Mouse (Mus musculus): ENCODE data around the gene Psg20.
"Not testable (repeated sequence)": the region's sequence is repeated elsewhere in the genome, so short reads cannot be mapped to it uniquely, and the experiment has no call there.

The Psg20 gene

DNA sequence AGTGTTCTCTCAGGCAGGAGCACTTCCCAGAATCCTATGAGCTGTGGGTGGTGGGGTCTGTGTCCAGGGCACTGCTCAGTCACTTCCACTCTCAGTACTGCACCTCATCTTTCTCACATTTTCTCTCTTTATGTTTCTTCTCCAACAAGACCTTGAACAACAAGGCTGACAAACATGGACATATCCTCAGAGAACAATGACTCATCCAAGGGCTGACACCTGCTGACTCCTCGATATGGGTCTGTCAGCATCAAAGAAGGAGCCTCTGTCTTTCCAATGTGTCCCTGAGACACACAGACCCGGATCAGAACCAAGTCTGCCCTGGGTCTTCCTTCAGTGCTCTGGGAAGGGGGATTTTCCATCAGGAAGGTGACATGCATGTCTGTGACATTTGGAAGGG lies at the start of gene Psg20:
TSS of gene Psg20 (minus strand) at position 101 of the 400 bp plus-strand sequence.
- no peak for DNase-seq (ENCODE audit: low read depth, low spot score)

DNA sequence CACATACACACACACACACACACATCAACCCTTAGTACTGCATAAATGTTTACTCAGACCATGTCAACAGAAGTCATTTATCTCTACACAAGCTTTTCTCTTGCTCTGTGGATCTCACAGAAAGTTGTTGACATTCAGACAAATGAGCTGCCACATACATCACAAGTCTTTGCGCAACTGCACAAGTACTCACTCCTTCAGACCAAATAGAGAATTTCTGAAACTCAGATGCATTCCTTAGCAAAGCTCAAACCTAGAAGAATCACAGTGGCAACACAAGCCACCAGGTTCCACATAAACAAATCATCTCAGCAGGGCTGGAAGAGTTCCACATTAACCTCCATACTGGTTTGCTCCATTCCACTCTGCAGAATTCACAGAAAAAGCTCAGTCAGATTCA lies 48.5 kb upstream of the Psg20 start:
- no peak for DNase-seq (ENCODE audit: low read depth, low spot score)

DNA sequence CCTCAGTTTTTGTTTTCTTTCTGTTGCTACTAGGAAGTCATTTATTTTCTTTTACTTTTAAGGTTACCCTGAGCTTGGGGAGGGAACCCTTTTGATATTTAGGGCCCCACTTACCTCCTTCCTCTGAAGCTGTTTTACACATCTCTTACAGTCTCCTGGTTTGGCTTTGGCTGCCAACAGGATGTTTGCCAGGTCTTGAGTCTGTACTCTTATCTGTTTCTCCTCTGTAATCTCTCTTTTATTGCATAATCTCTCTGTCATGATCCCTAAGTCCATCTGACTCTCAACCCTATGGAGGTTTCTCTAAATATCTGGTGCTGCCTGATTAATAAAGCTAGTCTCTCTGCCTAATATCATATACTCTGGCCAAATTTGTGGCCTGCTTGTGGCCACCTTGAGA lies 47.1 kb upstream of the Psg20 start:
- DNase-seq (ENCODE audit: low read depth, low spot score), result no peak

DNA sequence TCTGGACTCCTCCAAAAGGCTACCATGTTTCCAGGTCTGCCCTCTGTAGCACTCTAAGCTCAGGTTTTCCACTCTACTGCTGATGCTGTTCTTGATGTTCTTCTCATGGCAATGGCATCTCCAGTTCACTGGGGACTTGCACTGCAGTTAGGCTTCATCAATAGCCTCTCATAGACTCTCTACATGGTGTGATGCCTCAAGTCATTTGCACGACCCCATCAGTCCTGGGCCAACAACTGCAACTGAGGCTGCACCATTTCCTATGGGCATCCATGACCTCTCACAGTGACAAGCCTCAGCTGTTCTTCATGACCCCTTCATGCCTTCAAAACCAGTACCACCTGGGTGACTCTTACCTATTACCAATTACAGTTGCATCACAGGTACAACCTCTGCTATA lies 42.4 kb upstream of the Psg20 start:
- no peak for DNase-seq (ENCODE audit: low read depth, low spot score)

DNA sequence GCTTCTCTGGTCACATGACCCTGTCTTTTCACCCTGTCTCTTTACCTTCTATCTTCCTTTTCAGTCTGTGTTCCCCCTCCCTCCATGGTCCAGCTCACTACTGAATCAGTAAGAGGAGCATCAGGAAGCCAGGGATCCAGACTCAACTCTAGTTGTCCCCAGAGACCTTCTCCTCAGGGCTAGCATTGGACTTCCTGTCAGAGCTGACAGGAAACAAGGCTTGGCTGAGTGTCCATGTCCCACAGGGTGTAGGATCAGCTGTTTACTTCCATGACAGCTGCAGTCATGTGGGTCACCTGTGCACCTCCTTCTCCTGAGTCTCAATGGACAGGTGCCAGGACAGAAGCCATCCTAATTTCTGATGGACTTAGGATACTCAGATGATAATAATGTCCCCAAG lies 39.9 kb upstream of the Psg20 start:
- DNase-seq (ENCODE audit: low read depth, low spot score), result not testable (repeated sequence)

DNA sequence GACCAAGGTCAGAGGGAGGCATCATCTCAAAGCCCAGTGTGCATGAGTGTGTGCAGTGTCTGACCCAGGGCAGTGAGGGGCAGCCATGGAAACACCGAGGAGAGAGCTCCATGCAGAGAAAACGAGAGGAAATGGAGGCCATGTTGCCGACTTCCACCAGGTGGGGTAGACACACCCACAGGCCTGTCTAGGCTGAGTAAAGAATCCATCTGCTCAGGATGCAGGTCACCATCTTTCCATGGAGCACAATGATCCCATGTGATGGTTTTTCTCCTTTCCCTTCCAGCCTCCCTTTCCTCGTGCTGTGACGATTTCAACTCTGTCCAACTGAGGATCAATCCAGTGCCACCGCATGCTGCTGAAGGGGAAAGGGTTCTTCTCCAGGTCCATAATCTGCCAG lies 38.0 kb upstream of the Psg20 start:
- DNase-seq (ENCODE audit: low read depth, low spot score), result no peak

DNA sequence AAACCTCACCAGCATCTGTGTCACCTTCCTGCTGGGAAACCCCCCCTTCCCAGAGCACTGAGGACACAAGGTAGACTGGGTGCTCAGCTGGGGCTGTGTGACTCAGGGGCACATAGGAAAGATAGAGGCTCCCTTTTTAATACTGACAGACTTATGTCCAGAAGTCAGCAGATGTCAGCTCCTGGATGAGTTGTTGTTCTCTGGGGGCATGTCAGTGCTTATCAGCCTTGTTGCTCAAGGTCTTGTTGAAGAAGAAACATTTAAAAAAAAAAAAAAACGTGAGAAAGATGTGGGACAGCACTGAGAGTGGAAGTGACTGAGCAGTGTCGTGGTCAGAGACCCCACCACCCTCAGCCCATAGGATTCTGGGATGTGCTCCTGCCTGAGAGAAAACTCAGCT lies 31.8 kb upstream of the Psg20 start, which contains the start of gene Psg22:
TSS of gene Psg22 (plus strand) at position 301 of the 400 bp plus-strand sequence.
- DNase-seq (ENCODE audit: low read depth, low spot score), result no peak

DNA sequence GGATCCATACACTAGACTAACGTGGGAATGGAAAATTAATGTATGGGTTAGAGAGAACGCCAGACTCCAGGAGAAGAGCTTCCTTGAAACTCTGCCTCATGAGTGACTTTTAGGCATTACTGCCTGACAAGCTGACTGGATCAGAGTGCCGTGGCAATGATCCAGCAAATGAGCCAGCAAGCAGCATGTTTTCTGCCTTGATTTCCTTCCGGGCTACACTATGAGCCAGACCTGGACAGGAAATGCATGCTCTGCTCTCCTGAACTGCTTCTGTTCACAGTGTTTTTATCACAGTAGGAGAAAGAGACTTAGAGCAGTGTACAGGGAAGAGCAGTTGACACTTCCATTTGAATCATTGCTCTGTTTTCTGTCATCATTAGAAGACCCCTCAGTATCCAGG lies 29.6 kb upstream of the Psg20 start:
- DNase-seq (ENCODE audit: low read depth, low spot score), result no peak

DNA sequence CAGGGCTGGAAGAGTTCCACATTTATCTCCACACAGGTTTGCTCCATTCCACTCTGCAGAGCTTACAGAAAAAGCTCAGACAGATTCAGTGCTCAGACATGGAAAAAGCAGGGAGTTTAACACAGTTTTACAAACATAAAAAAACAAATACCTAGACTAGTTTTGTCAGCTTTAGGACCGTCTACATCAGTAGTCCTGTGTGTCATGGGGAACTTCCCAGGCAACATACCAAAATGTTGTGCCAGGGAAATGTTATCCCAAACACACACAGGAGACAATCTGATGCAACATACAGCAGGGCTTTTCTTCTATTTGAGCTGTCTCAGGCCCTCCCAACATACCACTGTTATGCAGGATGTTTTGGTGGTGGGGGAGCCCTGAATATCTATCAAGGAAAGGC lies 24.9 kb upstream of the Psg20 start:
- DNase-seq (ENCODE audit: low read depth, low spot score), result no peak

DNA sequence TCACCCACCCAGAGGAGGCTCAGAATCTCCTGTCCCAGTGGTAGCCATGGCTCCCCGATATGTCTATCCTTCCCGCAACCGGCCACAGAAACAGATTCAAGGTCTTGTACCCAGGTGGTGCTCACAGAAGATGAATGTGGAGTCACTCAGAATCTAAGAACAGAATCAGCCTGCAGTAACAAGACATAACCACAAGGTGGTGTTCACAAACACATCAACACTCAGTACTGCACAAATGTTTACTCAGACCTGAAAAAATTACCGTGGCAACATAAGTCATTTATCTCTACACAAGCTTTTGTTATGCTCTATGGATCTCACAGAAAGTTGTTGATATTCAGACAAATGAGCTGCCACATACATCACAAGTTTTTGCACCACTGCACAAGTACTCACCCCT lies 24.3 kb upstream of the Psg20 start:
- DNase-seq (ENCODE audit: low read depth, low spot score), result not testable (repeated sequence)

DNA sequence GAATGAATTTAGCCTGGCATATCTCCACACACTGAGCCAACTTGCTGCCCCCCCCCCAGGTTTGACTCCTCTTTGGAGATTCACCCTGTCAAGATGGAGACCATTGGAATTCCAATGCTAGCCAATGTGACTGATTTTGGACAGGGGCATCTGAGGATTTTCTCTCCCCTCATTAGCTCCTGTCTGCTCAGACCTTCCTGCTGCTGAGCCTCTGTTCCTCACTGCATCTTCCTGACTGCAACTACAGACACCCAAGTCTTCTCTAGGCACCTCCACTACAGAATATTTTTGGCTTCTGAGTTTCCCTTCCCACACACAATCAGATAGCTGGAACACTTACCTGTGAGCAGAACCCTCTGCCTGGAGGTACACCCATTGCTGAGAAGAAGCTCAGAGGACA lies 399 bp downstream of the Psg20 start:
- DNase-seq (ENCODE audit: low read depth, low spot score), result no peak

DNA sequence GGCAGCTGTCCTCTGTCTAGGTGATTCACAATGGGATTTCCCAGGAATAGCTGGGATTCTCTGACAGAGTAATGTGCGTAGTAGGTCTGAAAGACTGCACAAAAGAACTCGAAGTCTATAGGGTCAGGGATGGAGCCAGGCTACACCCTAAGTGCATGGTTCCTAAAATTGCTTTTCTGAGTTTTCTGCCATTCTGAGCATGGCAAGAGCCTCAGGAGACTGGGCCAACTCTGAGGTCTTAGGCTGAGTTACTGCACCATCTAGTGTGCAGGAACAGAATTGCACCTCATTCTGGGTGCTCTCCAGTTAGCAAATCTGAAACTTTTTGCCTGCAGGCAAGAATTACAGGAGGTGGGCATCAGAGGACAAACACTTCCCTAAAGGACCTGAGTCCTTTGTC lies 6.2 kb downstream of the Psg20 start:
- no peak for DNase-seq (ENCODE audit: low read depth, low spot score)

DNA sequence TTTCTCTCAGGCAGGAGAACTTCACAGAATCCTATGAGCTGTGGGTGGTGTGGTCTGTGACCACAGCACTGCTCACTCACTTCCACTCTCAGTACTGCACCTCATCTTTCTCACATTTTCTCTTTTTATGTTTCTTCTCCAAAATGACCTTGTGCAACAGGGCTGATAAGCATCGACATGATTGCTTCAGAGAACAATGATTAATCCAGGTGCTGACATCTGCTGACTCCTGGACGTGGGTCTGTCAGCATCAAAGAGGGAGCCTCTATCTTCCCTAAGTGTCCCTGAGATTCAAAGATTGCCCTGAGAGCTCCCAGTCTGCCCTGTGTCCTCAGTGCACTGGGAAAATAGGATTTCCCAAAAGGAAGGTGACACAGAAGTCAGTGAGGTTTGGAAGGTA lies 29.4 kb downstream of the Psg20 start, which contains the start of gene Psg21:
TSS of gene Psg21 (minus strand) at position 101 of the 400 bp plus-strand sequence.
- DNase-seq (ENCODE audit: low read depth, low spot score), result not testable (repeated sequence)

DNA sequence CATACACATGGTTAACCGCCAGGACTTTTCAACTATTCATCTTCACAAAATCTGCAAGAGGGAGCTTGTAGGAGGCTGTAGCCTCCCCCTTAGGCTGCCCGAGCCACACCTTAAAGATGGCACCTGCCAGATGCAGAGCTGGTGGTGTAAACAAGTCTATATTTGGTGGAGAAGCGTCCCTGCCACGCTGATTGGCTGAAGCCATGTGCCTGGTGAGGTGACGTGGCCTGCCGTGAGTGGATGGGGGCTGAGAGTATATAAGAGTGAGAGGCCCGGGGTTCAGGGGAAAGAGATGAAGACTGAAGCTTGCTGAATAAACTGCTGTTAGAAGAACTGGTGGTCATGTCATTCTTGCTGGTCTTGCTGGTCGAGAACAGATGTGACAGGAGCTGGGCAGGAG lies 59.1 kb downstream of the Psg20 start:
- not testable (repeated sequence) for DNase-seq (ENCODE audit: low read depth, low spot score)
